Mouse (Mus musculus) cerebral cortex, adult 2 months (tissue): ENCODE data around the gene Gpr34.

ENCODE experiments used
- WGBS: fragments of 180-500 bp; shearing (Covaris S2); methylation state at CpG from one replicate; pipeline ENCODE4 v1.1.7; 2018; 5-methylcytosine and 5-hydroxymethylcytosine counted together

Gene Gpr34

GRCm38 (mm10) chrX:13670342-13670741 lies 38.5 kb downstream of the Gpr34 start:
- 67% methylated on average over 3 of the region's 3 CpGs for WGBS

DNA sequence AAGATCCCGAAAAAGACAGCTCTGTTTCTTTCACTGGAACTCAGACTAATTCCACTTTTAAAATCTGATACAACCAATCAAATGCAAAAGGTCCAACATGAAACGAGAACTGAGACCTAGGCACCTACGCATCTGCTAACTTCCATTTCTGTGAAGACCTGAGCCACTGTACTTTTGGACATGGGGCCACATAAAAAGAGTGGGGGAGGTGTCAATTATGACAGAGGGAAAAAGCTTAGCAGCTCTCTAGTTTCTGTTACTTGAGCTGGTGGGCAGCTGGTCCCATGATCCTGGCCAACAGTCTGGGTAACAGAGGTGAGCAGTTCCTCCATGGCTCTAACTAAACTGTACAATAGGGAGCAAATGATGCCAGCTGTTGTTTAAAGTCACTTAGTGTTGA lies 41.1 kb downstream of the Gpr34 start:
- WGBS, result 84% methylated on average over 3 of the region's 3 CpGs

DNA sequence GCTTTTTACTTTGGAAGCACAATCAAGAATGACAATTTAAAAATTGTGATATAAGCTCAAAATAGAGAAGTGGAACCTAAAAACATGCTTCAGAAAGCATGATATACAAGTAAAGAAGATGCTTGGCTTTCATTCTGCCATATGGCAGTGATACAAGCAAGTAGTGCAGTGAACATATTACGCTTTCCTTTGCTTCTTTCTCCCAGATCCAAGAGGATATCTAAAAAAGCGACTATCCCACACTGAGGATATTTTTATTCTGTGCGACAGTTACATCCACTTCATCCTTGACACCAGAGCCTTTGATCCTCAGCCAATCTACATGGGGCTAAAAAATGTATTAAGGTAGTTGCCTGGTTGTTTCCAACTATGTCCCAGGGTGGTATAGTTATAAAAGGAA lies 49.9 kb downstream of the Gpr34 start:
- WGBS, result 54% methylated on average over 3 of the region's 3 CpGs

DNA sequence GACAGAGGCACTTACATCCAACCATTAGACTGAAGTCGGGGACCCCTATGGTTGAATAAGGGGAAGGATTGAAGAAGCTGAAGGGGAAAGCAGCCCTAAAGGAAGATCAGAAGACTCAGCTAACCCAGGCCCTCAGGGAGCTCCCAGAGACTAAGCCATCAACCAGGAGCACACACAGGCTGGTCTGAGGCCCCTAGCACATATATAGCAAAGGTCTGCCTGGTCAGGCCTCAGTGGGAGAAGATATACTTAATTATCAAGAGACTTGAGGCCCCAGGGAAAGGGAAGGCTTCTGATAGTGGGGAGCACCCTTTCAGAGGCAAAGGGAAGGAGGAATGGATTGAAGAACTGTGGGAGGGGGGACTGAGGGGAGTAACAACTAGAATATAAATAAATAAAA lies 54.7 kb downstream of the Gpr34 start:
- 92% methylated on average over 1 of the region's 1 CpGs for WGBS

DNA sequence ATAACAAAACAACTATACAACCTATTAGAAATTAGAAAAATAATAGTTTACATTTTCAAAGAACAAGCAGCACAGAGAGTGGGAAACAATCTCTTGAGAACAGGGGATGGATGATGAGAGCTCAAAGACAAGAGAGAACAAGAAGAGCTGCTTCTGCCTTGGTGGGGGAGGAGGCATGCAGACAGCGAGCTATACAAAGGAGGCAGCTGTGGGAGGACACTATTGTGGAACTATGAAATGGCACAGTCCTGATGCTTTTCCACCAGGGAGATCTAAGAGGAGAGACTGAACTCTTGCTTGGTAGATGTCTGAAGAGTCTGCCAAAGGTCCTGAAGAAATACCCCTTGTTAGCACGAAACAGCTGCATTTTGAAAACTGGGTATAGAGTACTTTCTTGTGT lies 56.5 kb downstream of the Gpr34 start:
- 48% methylated on average over 2 of the region's 2 CpGs for WGBS
